Mouse (Mus musculus): ENCODE results near the gene Cpe.

DNA sequence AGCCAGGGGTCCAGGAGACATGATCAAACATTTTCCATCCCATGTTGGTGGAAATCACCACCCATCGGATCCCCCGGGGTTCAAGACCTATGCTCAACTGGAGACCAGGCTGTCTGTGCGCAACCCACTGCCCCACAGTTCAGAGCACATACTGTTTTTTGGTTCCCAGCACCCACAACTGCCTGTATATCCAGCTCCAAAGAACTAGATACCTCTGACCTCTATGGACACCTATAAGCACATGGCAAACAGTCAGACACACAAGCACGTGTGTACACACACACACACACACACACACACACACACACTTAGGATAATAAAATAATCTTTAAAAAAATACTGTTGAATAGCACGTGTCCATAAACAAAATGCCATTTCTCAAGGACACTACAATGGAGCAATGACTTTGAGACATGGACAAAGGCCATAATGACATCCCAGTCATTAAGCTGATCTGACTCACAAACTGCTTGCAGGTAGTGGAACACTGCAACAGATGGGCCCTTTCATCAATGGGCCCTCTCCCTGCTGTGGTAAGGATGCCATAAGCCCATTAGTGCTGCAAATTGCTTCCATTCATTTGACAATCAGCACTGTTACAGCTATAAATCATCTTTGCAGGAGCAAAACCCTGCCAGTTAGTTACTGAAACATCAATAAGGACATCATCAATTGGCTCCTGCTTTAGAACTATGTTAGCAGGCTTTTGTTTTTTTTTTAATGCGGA is 63.7 kb downstream of the Cpe start:
- TF ChIP-seq CTCF (IDR thresholded peaks at IDR 0.05; ENCODE audit: control insufficient read depth, insufficient read depth, insufficient read length) (no peak), MAX (IDR thresholded peaks at IDR 0.05) (no peak), MYOG (IDR thresholded peaks at IDR 0.05; ENCODE audit: control insufficient read depth, extremely low read depth, insufficient read length) (no peak)

Data from C2C12 (cell line).